Mouse (Mus musculus) liver, postnatal 0 days (tissue): ENCODE data around the gene Ick.

Source experiments
- CTCF ChIP-seq: sonication (generic); IDR thresholded peaks from 2 replicates; pipeline ENCODE4 v1.5.1; 2016; ENCODE audit warnings: antibody characterized with exemption, low read depth
- EP300 ChIP-seq: IDR thresholded peaks from 2 replicates; pipeline ENCODE4 v1.6.1; 2016; ENCODE audit warnings: antibody characterized with exemption, low read depth, mild to moderate bottlenecking

DNA sequence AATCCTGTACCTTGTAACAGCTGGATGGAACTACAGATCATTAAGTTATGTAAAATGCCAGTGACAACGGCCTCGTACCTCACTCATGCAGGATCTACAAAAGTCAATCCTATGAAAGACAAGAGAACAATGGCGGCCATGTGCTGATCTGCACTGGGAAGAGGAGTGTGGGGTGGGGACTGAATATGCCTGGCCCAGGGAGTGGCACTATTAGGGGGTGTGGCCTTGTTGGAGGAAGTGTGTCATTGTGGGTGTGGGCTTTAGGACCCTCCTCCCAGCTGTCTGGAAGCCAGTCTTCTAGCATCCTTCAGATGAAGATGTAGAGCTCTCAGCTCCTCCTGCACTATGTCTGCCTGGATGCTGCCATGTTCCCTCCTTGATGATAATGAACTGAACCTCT is 18.4 kb upstream of the Ick start:
- TF ChIP-seq CTCF (no peak), EP300 (no peak)
